Mouse (Mus musculus) lung, embryonic 15.5 days (tissue): ENCODE measurements around the gene Fli1. TPM values are rescaled to one million over a fixed set of nuclear protein-coding genes. Genes with fewer than 3 reads are reported as not detected.

Experiments used
- ATAC-seq: fragments of 200-750 bp; cut with Nextera tagmentation; 2 replicates; pipeline ENCODE4 v1.8.0; 2017; ENCODE audit warnings: moderate number of reproducible peaks, borderline replicate concordance; ENCODE audit not compliant: low FRiP score, low TSS enrichment; ENCODE audit errors: extremely low read depth
- H3K27ac ChIP-seq: fragments of 300-500 bp; sonication (generic); 2 replicates; pipeline ENCODE4 v1.5.1; 2015; ENCODE audit warnings: moderate library complexity, mild to moderate bottlenecking, inconsistent platforms
- H3K27me3 ChIP-seq: fragments of 300-500 bp; sonication (generic); 2 replicates; pipeline ENCODE4 v1.6.1; 2015; ENCODE audit warnings: inconsistent platforms
- H3K36me3 ChIP-seq: fragments of 300-500 bp; sonication (generic); 2 replicates; pipeline ENCODE4 v1.6.1; 2015; ENCODE audit warnings: inconsistent platforms
- H3K4me1 ChIP-seq: fragments of 300-500 bp; sonication (generic); 2 replicates; pipeline ENCODE4 v1.6.1; 2015; ENCODE audit warnings: inconsistent platforms
- H3K4me2 ChIP-seq: fragments of 300-500 bp; sonication (generic); 2 replicates; pipeline ENCODE4 v1.6.1; 2015; ENCODE audit warnings: inconsistent platforms, mild to moderate bottlenecking, moderate library complexity
- H3K4me3 ChIP-seq: fragments of 300-500 bp; sonication (generic); 2 replicates; pipeline ENCODE4 v1.5.1; 2015; ENCODE audit warnings: mild to moderate bottlenecking, inconsistent platforms
- H3K9ac ChIP-seq: fragments of 300-500 bp; sonication (generic); 2 replicates; pipeline ENCODE4 v1.6.1; 2015; ENCODE audit warnings: inconsistent platforms
- H3K9me3 ChIP-seq: fragments of 300-500 bp; sonication (generic); 2 replicates; pipeline ENCODE4 v1.6.1; 2016; ENCODE audit warnings: inconsistent platforms
- WGBS: fragments of 180-500 bp; shearing (Covaris S2); methylation state at CpG from one replicate; pipeline ENCODE4 v1.1.7; 2015; 5-methylcytosine and 5-hydroxymethylcytosine counted together
- polyA plus RNA-seq: library from polyadenylated mRNA; unstranded; fragments of >200 nt; fragmentation: Nextera tagmentation; extraction: Ambion mirVana; gene quantifications from 2 replicates; pipeline ENCODE4 v1.2.1, GENCODE M21; 2015

Gene Fli1
- polyA plus RNA-seq, 1 experiment from 2014 or later = 35.2 TPM

DNA sequence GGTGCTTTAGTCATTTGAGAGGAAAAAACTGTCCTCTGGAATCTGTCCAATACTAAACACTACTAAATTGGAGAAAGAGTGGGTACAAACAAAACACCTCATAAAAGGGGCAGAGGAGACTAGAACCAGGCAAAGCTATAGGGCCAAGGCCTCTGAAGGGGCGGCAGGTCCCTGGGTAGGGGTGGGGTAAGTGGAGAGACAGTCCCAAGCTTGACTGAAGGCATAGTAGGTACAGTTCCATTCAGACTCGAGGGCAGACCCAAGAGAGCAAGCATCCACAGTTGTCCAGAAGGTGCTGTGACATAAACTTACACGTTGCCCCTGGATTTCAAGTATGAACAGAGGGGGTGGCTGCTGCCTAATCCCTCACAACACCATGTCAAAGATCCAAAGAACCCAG lies 99.5 kb downstream of the Fli1 start:
- no peaks in the 10 kb centered on the region for H3K9me3 ChIP-seq
- no peak overlapping the region for H3K4me2 ChIP-seq
- no peak overlapping the region; the same call in 1 of the 2 replicates for H3K9ac ChIP-seq
- 45% methylated on average over 3 of the region's 3 CpGs for WGBS
- ATAC-seq = no peak
- H3K36me3 ChIP-seq = peaks cover 5% of the 10 kb centered on the region; the same call in 1 of the 2 replicates
- H3K27ac ChIP-seq = no peak overlapping the region
- peaks cover 19% of the 10 kb centered on the region for H3K4me1 ChIP-seq
- no peak overlapping the region for H3K4me3 ChIP-seq
- no peaks in the 10 kb centered on the region for H3K27me3 ChIP-seq

- H3K27me3 ChIP-seq = no peaks in the 10 kb centered on the region
- no peak overlapping the region for H3K27ac ChIP-seq
- no peak overlapping the region for H3K4me2 ChIP-seq
- no peak for ATAC-seq
- no peaks in the 10 kb centered on the region for H3K9me3 ChIP-seq
- no peak overlapping the region for H3K4me3 ChIP-seq
- H3K4me1 ChIP-seq = peaks cover 18% of the 10 kb centered on the region
- H3K9ac ChIP-seq = no peak overlapping the region
- no peaks in the 10 kb centered on the region for H3K36me3 ChIP-seq
- WGBS = 56% methylated on average over 19 of the region's 19 CpGs
Measured at GRCm38 (mm10) chr9:32434241-32435213, 108.1 kb downstream of the Fli1 start.

DNA sequence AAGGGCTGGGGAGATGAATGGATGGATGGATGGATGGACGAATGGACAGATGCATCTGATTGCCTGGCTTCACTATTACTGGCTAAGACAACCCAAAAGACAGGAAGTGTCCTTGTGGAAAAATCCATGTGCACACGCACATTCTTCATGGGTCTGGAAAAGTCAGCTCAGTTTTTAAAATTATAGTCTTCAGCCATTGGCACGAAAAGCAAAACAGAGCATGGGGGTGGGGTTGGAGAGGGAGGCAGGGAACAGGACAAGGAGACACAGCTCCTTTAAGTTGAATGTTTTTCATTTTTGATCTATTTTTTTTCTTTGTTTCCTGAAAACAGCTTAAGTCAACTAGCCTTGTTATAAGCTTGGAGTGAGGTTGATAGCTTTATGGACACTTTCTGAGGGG lies 111.6 kb downstream of the Fli1 start:
- H3K27ac ChIP-seq = no peak overlapping the region

GRCm38 (mm10) chr9:32425321-32425720 lies 117.3 kb downstream of the Fli1 start:
- no peaks in the 10 kb centered on the region for H3K27me3 ChIP-seq
- H3K4me1 ChIP-seq = no peaks in the 10 kb centered on the region
- no peak overlapping the region for H3K27ac ChIP-seq
- no peak overlapping the region for H3K4me2 ChIP-seq
- H3K9me3 ChIP-seq = no peaks in the 10 kb centered on the region
- 71% methylated on average over 7 of the region's 7 CpGs for WGBS
- no peak overlapping the region for H3K9ac ChIP-seq
- no peak for ATAC-seq
- H3K4me3 ChIP-seq = no peak overlapping the region
- peaks cover 12% of the 10 kb centered on the region; the same call in 1 of the 2 replicates for H3K36me3 ChIP-seq

More for the DNA sequence above, 111.6 kb downstream of the Fli1 start:
- no peaks in the 10 kb centered on the region for H3K9me3 ChIP-seq
- no peak overlapping the region for H3K4me3 ChIP-seq
- no peaks in the 10 kb centered on the region for H3K36me3 ChIP-seq
- no peak overlapping the region for H3K9ac ChIP-seq
- H3K4me1 ChIP-seq = peaks cover 13% of the 10 kb centered on the region
- H3K4me2 ChIP-seq = no peak overlapping the region
- WGBS = 74% methylated on average over 3 of the region's 3 CpGs
- no peak for ATAC-seq
- H3K27me3 ChIP-seq = no peaks in the 10 kb centered on the region

DNA sequence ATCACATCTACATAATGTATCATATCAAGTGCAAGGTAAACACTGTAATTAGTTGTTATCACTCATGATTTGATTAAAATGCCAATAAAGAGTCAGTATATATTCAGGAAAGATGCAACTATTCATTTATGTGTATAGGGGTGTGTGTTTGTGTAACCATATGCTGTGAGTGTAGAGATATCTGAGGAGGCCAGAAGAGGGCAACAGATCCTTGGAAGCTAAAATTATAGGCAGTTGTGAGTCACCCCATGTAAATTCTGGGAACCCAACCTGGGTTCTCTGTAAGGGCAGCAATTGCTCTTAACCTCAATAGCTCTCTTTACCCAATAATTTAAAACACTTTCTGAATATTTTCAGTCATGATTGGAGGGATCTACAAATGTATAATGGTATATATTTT lies 122.0 kb downstream of the Fli1 start:
- Histone ChIP-seq H3K27ac (no peak overlapping the region), H3K36me3 (peaks cover 10% of the 10 kb centered on the region; the same call in 1 of the 2 replicates), H3K9ac (no peak overlapping the region), H3K4me1 (no peaks in the 10 kb centered on the region), H3K4me3 (no peak overlapping the region), H3K9me3 (no peaks in the 10 kb centered on the region), H3K27me3 (no peaks in the 10 kb centered on the region), H3K4me2 (no peak overlapping the region)
- ATAC-seq = no peak

DNA sequence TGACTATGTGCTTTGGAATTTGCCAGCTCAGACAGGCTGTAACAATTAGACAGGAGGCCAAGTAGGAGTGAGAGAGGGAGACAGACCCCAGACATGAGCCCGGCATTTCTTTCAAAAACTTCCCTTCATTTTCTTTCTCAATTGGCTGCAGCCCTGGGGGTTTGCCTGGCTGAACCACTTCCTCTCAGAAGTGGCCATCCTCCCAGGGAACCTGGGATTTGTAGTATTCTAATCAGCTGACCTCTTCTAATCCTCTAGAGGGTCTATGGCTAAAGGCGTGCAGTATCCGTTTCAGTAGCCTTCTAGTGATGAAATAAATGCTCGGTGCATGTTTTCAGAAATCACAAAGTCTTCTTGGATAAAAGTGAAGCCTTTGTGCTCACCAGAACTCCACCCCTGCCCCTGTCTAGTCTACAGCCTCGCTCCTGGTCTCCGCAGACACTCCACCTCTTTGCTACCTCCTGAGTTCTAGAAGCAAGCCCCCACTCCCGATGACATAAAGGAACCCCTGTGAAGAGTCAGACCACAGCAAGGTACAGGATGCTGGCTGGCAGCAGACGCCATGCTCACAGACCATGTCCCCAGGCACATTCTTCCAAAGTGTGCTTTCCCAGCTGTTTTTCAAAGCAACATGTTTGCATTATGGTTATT lies 125.1 kb downstream of the Fli1 start:
- no peaks in the 10 kb centered on the region for H3K36me3 ChIP-seq
- no peak for ATAC-seq
- H3K27me3 ChIP-seq = no peaks in the 10 kb centered on the region
- H3K9ac ChIP-seq = no peak overlapping the region
- no peak overlapping the region for H3K27ac ChIP-seq
- H3K9me3 ChIP-seq = no peaks in the 10 kb centered on the region
- no peaks in the 10 kb centered on the region; the same call in 1 of the 2 replicates for H3K4me1 ChIP-seq
- 40% methylated on average over 8 of the region's 8 CpGs for WGBS
- no peak overlapping the region for H3K4me2 ChIP-seq
- no peak overlapping the region for H3K4me3 ChIP-seq

GRCm38 (mm10) chr9:32415952-32416351 lies 126.7 kb downstream of the Fli1 start:
- H3K36me3 ChIP-seq = no peaks in the 10 kb centered on the region
- H3K9me3 ChIP-seq = no peaks in the 10 kb centered on the region
- H3K4me1 ChIP-seq = no peaks in the 10 kb centered on the region; the same call in 1 of the 2 replicates
- H3K27me3 ChIP-seq = no peaks in the 10 kb centered on the region; the same call in 1 of the 2 replicates
- H3K9ac ChIP-seq = no peak overlapping the region
- ATAC-seq = no peak
- H3K4me3 ChIP-seq = no peak overlapping the region
- no peak overlapping the region for H3K27ac ChIP-seq
- H3K4me2 ChIP-seq = no peak overlapping the region
- WGBS = 97% methylated on average over 3 of the region's 3 CpGs

GRCm38 (mm10) chr9:32414956-32415355 lies 127.7 kb downstream of the Fli1 start:
- Histone ChIP-seq H3K4me2 (no peak overlapping the region), H3K27me3 (no peaks in the 10 kb centered on the region; the same call in 1 of the 2 replicates), H3K4me1 (no peaks in the 10 kb centered on the region; the same call in 1 of the 2 replicates), H3K27ac (no peak overlapping the region), H3K4me3 (no peak overlapping the region), H3K36me3 (no peaks in the 10 kb centered on the region), H3K9ac (no peak overlapping the region), H3K9me3 (no peaks in the 10 kb centered on the region)
- no peak for ATAC-seq
- WGBS = 67% methylated on average over 1 of the region's 1 CpGs

DNA sequence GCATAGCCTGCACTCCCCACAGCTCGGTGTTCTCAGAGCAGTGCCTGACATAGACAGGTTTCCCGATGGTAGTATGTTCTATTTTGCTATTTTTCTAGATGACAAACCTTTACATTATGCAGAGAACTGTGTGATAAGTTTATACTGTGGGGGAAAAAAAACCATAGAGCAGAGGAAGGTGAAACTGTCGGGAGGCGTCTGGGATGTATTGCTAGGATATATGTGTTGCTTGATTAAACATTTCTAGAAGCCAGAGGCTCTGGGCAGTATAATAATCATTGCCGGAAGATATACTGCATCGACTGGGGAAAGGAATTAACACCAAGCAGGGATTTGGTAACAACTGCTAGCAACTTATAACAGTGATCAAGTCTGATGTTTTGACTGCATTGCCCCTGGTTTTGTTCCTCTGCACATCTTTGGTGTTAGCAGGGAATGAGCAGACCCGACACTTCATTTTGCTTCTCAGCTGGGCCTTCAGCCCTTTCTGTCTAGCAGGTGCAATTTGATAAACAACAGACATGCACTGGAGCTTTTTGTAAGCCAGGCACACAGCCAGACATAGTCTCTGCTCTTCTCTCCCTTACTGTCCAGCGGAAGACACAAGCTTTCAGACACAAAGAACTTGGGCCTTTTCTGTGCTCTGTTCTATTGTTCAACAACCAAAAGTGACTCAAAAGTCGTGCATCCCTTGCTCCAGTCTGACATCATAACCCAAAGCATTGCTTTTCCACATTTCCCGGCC lies 129.7 kb downstream of the Fli1 start:
- H3K27ac ChIP-seq = no peak overlapping the region
- no peak overlapping the region for H3K4me3 ChIP-seq
- H3K9ac ChIP-seq = no peak overlapping the region
- no peaks in the 10 kb centered on the region for H3K9me3 ChIP-seq
- peaks cover 13% of the 10 kb centered on the region for H3K4me1 ChIP-seq
- H3K36me3 ChIP-seq = no peaks in the 10 kb centered on the region
- H3K4me2 ChIP-seq = no peak overlapping the region
- peaks cover 6% of the 10 kb centered on the region; the same call in 1 of the 2 replicates for H3K27me3 ChIP-seq
- ATAC-seq = no peak
- WGBS = 44% methylated on average over 10 of the region's 10 CpGs

DNA sequence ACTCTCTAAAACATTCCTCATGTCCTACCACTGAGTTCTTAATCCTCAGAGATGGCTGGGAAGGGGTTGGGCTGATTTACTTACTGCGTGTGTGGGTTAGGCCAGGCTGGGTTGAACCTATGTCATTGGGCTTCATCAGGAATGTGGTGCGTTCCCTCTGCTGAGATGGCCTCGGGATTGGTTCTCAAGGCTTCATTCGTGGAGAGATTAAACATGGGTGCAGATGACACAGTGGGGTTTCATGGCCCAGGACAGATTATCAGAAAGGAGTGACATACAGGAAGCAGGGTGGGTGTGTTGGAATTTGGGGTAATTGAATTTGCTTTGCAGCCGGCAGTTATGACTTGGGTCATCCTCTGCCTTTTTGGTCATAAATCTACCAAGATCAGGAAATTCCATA lies 131.2 kb downstream of the Fli1 start:
- H3K27me3 ChIP-seq = peaks cover 8% of the 10 kb centered on the region; the same call in 1 of the 2 replicates
- no peak for ATAC-seq
- H3K9ac ChIP-seq = no peak overlapping the region
- H3K27ac ChIP-seq = no peak overlapping the region
- H3K9me3 ChIP-seq = no peaks in the 10 kb centered on the region
- 89% methylated on average over 5 of the region's 5 CpGs for WGBS
- H3K36me3 ChIP-seq = no peaks in the 10 kb centered on the region
- no peak overlapping the region for H3K4me3 ChIP-seq
- no peak overlapping the region for H3K4me2 ChIP-seq
- H3K4me1 ChIP-seq = peaks cover 13% of the 10 kb centered on the region

DNA sequence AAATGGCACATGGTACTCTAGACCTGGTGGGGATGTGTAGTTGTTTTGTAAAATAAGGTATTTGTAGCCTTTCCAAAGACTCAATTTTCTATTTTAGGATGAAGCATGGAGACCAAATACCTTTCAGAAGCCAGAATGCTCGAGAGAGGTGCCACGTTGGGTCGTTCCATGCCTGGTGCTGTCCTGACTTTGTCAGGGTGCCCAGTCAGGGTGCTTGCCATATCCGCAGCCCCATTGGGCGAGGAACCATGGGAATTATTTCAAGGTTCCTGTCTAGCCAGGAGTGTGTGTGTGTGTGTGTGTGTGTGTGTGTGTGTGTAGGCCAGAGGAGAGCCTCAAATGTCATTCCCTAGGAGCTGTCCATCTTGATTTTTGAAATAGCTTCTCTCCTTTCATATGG lies 132.0 kb downstream of the Fli1 start:
- 96% methylated on average over 5 of the region's 5 CpGs for WGBS

More for the DNA sequence above, 132.0 kb downstream of the Fli1 start:
- Histone ChIP-seq H3K9me3 (no peaks in the 10 kb centered on the region), H3K4me1 (peaks cover 14% of the 10 kb centered on the region), H3K4me3 (no peak overlapping the region), H3K36me3 (no peaks in the 10 kb centered on the region), H3K27me3 (peaks cover 8% of the 10 kb centered on the region; the same call in 1 of the 2 replicates), H3K27ac (no peak overlapping the region), H3K4me2 (no peak overlapping the region), H3K9ac (no peak overlapping the region)
- ATAC-seq = no peak
